Mouse (Mus musculus): ENCODE measurements around the gene Tnfaip3.
A peak's percentile ranks its signal among the peaks of the same experiment; 100 is the strongest.

Tnfaip3 gene

DNA sequence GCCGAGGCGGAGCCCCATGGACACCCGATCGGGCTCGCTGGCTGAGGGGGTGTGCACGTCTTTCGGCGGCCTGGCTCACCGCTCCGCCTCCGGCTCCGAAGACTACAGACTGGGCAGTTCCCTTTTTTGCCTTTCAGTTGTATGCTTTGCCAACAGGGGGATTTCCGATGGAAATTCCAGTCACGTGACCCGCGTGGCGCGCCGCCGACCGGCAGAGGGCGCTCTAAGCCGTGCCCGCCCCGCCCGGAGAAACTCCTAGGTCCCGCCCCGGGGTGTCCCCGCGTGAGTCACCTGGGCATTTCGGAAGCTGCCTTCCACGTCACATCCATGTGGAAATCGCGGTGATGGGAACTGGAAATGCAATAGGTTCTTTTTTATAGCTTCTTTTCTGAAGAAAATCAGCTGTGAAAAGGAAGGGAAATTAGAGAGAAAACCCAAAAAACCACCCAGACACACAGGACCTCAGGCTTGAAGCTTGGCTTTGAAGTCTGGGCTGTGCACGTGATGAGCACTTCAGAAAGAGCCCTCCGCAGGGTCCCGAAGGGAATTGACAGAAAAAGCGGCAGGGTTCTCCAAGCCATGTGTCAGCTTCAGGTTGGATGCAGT lies at the start of gene Tnfaip3:
Gene Tnfaip3 (minus strand): TSS at position 401 of the 606 bp plus-strand sequence.
- peak; percentile 85 for DNase-seq (ENCODE audit: low read depth, low spot score)

DNA sequence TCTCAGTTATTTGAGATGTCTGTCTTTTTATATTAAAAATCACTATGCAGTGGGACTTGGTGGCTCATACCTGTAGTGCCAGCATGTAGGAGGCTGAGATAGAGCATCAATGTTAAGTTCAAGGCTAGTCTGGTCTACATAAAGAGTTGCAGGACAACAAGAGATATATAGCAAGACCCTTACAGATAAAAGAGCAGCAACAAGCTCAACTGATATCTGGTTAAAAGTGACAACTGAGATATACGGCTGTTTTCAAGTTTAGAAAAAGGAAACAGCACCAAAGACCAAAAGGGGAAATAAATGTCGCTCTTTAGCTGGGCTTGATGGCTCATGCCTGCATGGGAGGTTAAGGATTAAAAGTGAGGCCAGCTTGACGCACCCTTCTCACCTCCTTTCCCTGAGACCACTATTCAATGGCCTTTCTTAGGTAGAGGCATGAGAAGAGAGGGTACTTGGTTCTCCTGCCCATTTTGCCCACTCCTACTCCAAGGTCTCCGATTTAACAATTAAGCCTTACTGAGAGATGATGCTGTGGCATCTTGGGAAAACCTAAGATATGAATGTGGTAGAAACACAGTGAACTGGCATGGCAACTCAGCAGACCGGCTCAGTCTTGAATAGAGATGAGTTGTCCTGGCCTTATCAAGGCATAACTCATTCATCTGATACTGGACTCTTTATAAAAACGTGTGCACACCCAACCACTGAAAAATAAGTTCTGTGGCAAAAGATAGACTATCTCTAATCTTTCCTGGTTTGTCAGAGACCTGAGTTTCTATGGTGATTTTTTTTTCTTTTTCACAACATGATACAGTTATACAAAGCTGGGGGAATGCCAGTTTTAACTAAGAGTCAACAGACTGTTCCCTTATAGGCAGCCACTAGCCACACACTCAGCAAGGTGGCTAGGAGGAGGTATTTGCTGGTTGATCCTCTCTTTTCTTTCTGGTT lies 49.5 kb upstream of the Tnfaip3 start:
- DNase-seq (ENCODE audit: low read depth, low spot score) = no peak

DNA sequence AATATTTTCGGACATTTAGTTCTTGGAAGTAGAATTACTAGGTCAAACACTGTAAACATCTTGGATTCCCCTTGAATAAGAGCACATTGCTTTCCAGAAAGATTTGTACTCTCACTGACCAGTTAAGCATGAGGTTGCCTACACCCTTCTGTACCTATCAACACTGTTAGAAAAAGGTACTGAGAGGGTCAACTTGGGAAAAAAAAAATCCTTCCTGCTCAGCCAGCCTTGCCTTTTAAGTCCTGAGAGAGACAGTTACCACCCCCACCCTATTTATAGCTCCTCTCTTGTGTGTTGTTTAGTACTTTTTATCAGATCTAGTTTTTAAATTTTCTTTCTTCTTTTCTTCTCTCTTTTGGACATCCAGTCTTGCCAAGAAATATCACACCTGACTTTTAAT lies 48.2 kb upstream of the Tnfaip3 start:
- no peak for DNase-seq (ENCODE audit: low read depth, low spot score)

DNA sequence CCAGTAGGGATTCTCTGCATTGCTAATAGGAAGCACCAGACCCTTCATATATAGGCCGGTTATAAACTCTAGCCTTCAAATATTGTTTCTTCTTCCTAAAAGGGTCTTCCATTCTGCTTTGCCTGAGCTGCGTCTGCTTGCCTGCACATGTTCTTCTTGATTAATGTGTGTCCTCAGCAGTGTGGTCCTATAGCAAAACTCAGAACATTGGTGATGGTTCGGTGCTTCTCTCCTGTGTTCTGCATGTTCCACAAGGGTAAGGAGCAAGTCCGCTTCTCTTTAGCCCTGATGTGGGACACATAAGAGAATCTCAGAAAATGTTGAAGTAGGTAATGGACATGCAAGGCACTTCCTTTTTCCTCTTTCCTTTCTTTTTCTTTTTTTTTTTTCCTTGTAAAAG lies 47.8 kb upstream of the Tnfaip3 start:
- no peak for DNase-seq (ENCODE audit: low read depth, low spot score)

DNA sequence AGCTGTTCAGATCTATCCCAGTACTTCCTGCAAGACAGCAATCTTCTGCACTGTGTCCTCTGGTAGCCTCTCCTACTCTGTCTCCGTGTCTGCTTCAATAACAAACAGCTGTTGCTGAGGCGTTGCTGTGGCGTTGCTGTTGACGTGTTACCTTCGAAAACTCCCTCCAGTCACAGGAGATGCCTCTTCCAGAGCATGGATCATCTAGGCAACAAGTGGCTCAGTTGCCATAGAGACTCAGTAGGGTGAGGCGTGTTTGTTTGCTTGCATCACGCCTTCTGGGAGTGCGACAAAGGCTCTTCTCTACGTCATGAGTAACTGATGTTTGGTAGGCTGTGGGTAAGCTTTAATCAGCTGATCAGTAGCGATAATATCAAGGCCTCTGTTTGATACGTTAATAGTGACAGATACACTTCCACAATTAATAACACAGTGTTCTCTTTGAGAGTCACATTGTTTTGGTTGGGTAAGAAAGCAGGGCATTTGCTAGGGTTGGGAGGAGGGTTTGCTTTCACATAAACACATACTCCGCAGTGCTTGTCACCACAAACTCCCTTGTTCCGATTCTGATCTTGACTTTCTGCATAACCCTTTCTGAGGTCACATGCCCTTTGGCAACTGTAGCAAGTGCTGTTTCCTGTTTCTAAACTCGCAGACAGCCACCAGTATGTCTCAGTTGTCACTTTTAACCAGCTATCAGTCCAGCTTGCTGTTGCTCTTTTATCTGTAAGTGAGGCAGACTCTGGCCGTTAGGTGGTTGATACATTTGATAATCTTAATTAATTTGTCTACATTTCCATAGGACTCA lies 46.8 kb upstream of the Tnfaip3 start:
- DNase-seq (ENCODE audit: low read depth, low spot score) = no peak

DNA sequence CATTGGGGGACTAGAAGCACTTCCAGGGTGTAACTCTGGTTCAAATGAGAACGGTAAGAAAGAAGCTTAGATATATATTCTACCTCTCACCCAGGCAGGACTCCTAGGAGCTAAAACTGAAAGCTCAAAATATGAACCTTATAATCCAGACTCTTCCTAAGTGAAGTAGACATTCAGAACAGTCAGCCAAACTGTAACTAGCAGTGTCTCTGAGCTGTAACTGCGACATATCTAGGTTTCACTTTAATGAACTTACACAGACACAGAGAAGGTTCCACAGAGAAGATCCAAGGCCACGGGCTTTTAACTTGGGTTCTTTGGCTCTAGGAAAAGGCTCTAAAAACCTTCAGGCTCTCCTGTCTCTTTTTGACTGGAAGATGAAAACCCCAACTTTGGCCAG lies 45.7 kb upstream of the Tnfaip3 start:
- no peak for DNase-seq (ENCODE audit: low read depth, low spot score)

DNA sequence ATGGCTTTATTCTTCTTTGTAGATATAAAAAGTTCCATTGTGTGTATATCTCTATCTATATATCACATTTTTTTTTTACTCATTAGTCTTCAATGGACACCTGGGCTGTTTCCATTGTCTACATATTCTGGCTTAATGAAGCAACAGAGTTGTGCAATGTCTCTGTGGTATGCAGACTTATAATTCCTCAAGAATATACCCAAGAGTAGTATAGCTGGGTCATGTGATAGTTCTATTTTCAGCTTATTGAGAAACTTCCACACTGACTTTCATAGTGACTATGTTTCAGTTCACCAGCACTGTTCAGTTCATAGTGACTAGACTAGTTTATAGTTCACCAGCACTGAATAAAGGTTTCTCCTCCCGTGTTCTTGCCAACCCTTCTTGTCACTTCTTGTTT lies 38.1 kb upstream of the Tnfaip3 start:
- no peak for DNase-seq (ENCODE audit: low read depth, low spot score)

DNA sequence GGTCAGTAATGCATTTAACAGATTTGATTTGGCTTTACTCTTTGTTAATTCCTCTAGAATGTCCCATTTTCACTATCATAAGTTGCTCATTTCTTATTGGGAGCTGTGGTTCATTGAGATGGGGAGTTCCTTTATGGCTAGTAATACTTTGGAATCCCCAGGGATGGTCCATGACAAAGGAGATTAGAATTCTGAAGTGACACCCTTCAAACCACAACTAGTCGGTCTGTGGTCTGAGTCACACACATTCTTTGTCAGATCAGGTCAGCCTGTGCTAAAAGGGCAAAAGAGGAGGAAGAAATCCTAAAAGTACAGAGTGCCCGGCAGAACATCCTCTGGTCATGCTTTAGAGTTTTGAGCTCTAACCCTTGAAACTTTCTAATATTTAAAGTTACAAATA lies 30.5 kb upstream of the Tnfaip3 start:
- DNase-seq (ENCODE audit: low read depth, low spot score) = no peak

DNA sequence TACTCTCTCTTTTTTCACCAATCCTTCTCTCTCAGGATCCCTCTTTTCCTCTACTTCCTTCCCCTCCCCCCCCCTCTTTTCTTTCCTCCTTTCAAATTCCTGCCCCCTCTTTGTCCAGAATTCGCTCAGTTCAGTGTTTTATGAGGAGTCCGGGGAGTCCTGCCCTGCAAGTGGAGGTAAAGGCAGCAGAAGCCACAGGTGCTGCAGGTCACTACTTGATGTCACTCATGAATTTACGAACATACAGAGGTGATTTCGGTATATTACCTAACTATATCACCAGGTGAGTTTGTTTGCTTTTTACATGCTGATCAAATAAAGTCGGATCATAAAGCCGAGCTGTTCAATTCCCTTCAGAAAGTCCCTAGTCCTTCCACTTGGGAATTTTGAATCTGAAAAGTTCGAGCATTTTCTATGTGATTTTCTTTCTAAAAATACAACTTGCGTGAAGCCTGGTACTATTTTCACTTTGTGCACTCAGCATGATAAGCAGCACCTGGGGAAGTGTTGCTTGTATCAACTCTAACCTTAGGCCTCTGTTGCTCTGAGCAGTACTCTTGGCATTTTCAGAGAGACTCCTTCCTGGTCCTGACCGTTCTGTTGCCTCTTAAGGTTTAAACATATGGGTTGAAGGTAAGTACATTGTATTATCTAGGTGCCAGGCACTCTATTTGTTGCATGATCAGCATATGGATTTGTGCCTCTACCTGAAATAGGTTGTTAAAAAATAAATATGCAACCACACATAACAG lies 29.5 kb upstream of the Tnfaip3 start:
- no peak for DNase-seq (ENCODE audit: low read depth, low spot score)

DNA sequence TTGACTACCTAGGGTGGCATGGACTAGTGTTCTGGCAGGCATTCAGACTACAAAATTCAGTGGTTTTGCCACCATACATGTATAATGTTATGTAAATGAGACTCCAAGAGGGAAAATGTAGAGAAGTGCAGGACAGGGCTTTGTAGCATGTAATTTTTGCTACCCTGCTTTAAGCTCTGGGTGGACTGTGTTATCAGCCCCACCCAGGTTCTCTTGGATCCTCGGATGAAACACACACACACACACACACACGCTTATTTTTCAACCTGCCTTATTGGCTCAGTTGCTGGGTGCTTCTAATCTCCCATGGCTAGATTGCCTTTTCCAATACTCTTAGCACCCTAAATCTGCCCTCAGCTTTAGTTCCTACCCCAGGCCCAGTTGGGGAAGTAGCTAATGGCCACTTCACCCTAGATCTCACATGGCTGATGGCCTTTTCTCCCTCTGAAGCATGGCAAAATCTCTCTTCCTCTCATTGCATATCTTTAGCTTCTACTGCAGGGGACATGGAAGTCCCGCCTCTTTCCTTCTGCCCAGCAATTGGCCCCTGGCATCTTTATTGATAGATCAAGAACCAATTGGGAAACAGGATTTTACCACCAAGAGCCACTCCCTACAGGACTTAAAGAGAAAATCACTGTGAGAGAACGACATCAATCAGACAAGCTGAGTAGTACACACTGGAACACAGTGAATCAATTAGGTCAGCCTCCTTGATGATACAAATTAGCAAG lies 28.2 kb upstream of the Tnfaip3 start:
- DNase-seq (ENCODE audit: low read depth, low spot score) = no peak

DNA sequence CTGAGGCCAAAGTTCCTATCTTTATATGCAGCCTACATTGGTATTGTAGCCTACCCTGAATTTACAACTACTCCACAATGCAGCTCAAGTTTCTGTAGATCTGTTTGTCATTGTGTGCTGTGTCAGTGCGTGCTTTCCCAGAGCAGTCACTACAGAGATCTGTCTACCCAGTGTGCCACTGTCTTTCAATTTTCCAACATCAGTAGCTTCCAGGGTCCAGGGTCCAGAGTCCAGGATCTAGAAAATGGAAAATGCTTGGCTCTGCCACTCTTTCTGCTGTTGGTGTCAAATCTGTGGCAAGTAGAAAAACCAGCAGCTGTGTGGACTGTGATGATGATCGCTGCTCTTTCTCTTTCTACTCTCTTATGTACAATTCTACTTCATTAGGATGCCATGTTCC lies 24.7 kb upstream of the Tnfaip3 start:
- no peak for DNase-seq (ENCODE audit: low read depth, low spot score)

DNA sequence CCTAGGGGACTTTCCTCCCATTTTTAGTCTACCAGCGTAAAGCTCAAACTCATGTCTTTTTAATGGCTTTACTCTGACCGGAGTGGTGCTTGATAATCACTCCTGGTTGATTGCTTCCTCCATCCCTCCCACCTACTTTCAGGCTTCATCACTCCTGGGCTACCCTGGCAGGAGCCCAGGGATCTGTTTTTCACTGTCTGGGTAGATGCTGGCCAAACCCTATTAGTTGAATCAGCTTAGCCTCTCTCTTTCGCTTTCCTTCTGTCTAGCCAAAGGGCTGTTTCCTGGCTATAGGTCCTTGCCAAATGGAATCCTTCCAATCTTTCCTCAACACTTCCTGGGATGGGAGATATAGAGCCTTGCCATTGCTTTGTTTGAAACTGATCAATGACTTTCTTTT lies 19.3 kb upstream of the Tnfaip3 start:
- no peak for DNase-seq (ENCODE audit: low read depth, low spot score)

DNA sequence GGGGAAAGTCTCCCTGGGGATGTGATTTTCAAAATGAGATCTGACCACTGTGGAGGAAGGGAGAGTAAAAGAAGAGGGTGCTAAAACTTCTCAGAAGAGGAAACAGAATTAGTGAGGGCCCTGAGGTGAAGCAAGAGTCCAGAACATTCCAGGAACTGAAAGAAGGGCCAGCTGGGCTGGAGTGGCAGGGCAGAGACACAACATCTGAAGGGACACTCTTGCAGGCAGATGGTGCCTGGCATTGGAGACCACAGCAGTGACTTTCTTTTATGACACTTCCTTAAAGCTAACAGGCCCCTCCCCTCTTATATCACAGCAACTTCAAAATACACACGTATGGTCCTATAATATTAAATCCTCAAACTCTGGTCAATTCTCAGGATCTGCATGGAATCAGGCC lies 18.2 kb upstream of the Tnfaip3 start:
- DNase-seq (ENCODE audit: low read depth, low spot score) = no peak

DNA sequence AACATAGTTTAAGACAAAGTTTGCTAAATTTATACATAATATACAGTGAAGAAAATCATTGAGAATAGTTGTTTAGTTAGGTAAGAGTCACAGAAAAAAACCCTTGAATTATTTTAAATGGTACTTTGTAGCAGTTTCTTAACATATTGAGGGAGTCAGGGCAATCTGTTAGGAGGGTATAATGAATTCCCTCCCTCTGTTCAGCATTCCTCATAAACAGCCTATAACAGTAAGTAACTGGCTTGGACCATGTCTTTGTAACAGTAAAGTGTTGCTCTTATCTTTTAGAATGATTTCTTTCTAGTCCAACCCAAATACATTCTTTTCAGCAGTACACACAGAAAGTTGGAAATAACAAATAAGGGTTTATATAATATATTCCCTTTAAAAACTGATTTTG lies 16.4 kb upstream of the Tnfaip3 start:
- DNase-seq (ENCODE audit: low read depth, low spot score) = no peak

DNA sequence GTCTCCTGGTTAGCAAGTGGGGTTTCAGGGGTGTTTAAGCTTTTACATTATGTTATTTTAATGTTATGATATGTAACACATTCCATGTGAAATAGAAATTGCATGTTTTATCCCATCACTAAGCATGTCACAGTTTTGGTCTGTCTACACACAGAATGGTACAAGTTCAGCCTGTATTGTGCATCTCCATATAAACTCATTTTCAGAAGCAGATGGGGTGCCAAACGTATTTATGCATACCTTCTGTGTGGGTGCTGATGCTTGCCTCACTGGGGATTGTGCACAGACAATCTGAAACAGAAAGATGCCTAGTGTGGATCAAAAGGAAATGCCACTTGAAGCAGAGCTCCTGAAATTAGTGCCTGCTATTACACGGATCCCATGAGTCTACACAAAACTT lies 15.2 kb upstream of the Tnfaip3 start:
- DNase-seq (ENCODE audit: low read depth, low spot score) = no peak

DNA sequence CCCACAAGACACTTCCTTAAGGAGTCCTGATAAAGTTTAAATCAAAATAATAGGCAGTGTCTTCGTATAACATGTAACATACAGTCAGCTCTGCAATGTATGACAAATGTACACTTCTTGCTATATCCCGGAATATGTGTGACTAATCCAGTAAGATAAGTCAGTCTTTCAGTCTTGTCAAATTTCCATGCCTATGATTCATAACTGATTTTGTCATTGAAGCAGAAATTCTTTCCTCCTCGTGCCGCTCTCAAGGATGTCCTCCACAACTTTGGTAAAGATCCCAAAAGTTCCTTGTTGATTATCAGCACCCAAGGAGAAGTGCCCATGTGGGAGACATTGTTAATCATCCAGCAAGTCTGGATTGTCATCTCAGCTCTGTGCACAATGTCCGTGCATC lies 11.3 kb upstream of the Tnfaip3 start:
- DNase-seq (ENCODE audit: low read depth, low spot score) = no peak

DNA sequence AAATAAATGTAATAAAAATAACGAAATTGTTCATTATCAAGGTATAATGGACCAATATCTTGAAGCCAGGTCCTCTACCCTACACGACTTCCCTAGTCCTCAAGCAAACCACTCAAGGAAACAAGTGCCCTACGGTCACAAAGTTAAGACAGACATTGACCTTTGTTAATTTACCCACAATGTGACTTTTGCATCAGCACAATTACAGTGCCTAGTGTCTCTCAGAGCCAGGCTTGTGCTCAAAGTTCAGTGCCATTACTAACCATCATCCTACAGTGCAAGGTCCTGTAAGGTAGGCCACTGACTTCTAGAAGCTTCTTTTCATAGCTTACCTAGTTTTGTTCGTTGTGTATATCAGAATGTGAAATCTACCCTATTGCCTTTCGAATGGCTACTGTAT lies 8.9 kb upstream of the Tnfaip3 start:
- no peak for DNase-seq (ENCODE audit: low read depth, low spot score)

DNA sequence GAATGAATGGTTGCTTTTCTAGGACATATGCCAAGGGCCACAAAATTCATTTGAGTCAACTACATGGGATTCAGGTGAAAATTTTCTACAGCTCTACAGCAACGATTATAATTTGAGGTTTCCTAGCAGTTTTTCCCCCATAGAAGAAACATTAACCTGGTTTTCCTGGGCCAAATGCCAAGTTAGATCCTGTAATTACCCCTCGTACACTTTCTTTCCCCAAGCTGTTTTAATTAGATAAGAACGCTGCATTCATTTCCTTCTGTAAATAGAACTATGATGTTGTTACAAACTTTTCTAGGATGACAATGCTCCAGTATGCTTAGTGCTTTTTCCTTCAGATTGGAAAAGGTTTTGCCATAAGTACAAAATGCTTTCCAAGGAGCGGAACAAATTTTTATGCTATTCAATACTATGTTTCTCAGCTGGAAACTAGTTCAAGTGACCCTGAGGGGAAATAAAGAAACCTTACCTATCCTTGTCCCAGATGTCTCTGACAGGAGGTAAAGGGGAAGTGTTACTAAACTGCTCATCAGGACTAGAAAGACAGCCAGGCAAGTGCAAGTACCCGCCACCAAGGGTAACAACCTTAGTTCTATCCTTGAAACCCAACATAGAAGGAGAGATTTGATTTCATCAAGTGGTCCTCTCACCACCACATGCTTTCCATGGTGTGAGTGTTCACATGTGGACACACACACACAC lies 8.3 kb upstream of the Tnfaip3 start:
- DNase-seq (ENCODE audit: low read depth, low spot score) = no peak

DNA sequence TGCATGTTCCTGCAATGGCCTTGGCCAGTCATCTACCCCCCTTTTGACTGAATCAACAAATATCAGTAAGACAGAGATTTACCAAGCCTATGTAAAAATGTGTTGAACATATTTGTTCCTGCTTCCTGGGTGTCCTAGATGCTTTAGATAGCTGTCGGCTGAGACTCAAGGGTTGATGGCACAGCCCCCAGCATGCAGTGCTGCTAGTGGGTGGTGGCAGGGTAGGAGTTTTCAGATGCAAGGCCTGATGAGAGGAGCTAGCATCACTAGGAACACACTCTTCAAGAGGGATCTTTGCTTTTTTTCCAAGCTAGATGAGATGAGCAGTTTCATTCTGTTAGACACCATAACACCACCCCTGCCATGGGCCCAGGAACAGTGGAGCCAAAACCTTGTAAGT lies 6.8 kb upstream of the Tnfaip3 start:
- no peak for DNase-seq (ENCODE audit: low read depth, low spot score)

DNA sequence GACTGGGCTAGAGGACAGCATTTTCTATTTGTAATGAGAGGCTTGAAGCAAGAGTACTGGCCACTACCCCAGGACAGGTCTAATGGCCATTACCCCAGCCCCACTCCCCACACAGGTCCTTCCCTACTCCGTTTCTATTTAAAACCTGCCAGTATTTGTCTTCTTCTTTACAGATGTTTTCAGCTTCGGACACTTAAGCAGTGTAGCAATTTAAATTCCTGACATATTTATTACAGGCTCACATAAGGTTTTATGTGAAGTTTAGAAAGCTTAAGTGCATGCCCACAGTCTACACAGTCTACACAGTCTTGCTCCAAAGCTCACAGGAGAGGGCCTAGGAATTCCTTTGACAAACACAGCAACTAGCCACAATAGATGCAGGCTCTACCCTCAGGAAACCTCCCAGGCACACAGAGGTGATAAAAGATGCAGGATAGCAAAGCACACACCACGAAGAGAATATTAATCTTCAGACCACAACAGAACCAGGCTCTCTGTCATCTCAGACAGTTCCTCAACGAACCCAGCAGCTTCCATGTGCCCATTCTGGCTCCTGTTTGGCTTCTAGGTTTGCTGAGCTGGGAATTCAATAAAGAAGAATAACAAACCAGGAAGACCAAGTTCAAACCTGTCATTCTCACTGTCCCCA lies 1.5 kb upstream of the Tnfaip3 start:
- DNase-seq (ENCODE audit: low read depth, low spot score) = no peak

Data from embryo, embryonic 11.5 days (tissue).